Mouse (Mus musculus) skeletal muscle tissue, adult 2 months (tissue): Measurements from ENCODE around the gene Pgf.

Experiments
- DNase-seq: peaks from one replicate; pipeline ENCODE4 v3.0.0-alpha.2; 2012; ENCODE audit warnings: low read depth, low spot score

The Pgf gene

GRCm38 (mm10) chr12:85177740-85178239 lies at the start of gene Pgf:
Gene Pgf, minus strand, starts transcription at chr12:85177790.
- DNase-seq = no peak

- DNase-seq = peak; percentile 84
These were observed 49.6 kb upstream of the Pgf start for GRCm38 (mm10) chr12:85227227-85227626.

- no peak for DNase-seq
These were observed 42.3 kb upstream of the Pgf start for GRCm38 (mm10) chr12:85219905-85220290.

GRCm38 (mm10) chr12:85219236-85219904 lies 41.8 kb upstream of the Pgf start, which contains the start of gene Eif2b2:
Gene Eif2b2, plus strand, starts transcription at chr12:85219481.
- DNase-seq = peak; percentile 98

GRCm38 (mm10) chr12:85217733-85218310 lies 40.2 kb upstream of the Pgf start:
- DNase-seq = no peak

- DNase-seq = no peak
These were observed 37.4 kb upstream of the Pgf start for GRCm38 (mm10) chr12:85215031-85215430.

- DNase-seq = no peak
These were observed 31.2 kb upstream of the Pgf start for GRCm38 (mm10) chr12:85208687-85209199.

GRCm38 (mm10) chr12:85205425-85205824 lies 27.8 kb upstream of the Pgf start:
- no peak for DNase-seq

GRCm38 (mm10) chr12:85204105-85204504 lies 26.5 kb upstream of the Pgf start:
- DNase-seq = no peak

- no peak for DNase-seq
These were observed 26.1 kb upstream of the Pgf start for GRCm38 (mm10) chr12:85203699-85204098.

GRCm38 (mm10) chr12:85202191-85202590 lies 24.6 kb upstream of the Pgf start:
- DNase-seq = no peak

GRCm38 (mm10) chr12:85201830-85202147 lies 24.2 kb upstream of the Pgf start:
- DNase-seq = no peak

- no peak for DNase-seq
These were observed 23.6 kb upstream of the Pgf start for GRCm38 (mm10) chr12:85200929-85201829.

GRCm38 (mm10) chr12:85199954-85200353 lies 22.4 kb upstream of the Pgf start:
- DNase-seq = no peak

- DNase-seq = no peak
These were observed 20.3 kb upstream of the Pgf start for GRCm38 (mm10) chr12:85197936-85198335.

GRCm38 (mm10) chr12:85197371-85197770 lies 19.8 kb upstream of the Pgf start:
- DNase-seq = no peak

- no peak for DNase-seq
These were observed 18.6 kb upstream of the Pgf start for GRCm38 (mm10) chr12:85196191-85196590.

- DNase-seq = peak; percentile 73
These were observed 17.5 kb upstream of the Pgf start for GRCm38 (mm10) chr12:85195086-85195485.

- DNase-seq = peak; percentile 86
These were observed 17.0 kb upstream of the Pgf start for GRCm38 (mm10) chr12:85194623-85195018.

- no peak for DNase-seq
These were observed 16.5 kb upstream of the Pgf start for GRCm38 (mm10) chr12:85193923-85194622.

GRCm38 (mm10) chr12:85193146-85193545 lies 15.6 kb upstream of the Pgf start:
- no peak for DNase-seq
